Mouse (Mus musculus): ENCODE results near the gene Snx10.
A peak's percentile ranks its signal among the peaks of the same experiment; 100 is the strongest.

Snx10 gene

DNA sequence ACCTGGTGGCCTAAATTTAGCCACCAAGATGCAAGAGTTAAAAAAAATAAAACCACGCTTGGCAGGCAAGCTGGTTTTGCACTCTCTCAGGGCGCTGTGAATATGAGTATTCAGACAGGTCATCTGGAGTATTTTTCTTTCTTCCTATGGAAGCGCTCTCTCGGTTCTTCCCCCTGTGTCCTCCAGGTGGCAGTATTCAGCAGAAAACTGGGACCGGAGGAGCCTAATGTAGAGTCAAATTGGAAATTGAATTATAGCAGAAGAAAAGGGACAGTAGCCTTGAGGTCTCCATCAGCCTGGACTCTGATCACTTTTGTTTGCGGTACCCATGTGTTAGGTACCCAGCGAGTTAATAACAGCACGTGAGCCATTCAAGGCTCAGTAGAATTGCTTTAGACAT, 62.3 kb downstream of the Snx10 start:
- peak; percentile 56 for DNase-seq (ENCODE audit: extremely low spot score)

GRCm38 (mm10) chr6:51587266-51587665, 63.6 kb downstream of the Snx10 start:
- no peak for DNase-seq (ENCODE audit: extremely low spot score)

- DNase-seq (ENCODE audit: extremely low spot score) = no peak
These were observed 67.6 kb downstream of the Snx10 start for GRCm38 (mm10) chr6:51591264-51591663.

GRCm38 (mm10) chr6:51591844-51592243, 68.1 kb downstream of the Snx10 start:
- peak; percentile 27 for DNase-seq (ENCODE audit: extremely low spot score)

GRCm38 (mm10) chr6:51592356-51593115, 68.8 kb downstream of the Snx10 start:
- DNase-seq (ENCODE audit: extremely low spot score) = peak; percentile 91

GRCm38 (mm10) chr6:51593446-51594035, 69.8 kb downstream of the Snx10 start:
- DNase-seq (ENCODE audit: extremely low spot score) = no peak

GRCm38 (mm10) chr6:51594516-51594915, 70.8 kb downstream of the Snx10 start:
- no peak for DNase-seq (ENCODE audit: extremely low spot score)

DNA sequence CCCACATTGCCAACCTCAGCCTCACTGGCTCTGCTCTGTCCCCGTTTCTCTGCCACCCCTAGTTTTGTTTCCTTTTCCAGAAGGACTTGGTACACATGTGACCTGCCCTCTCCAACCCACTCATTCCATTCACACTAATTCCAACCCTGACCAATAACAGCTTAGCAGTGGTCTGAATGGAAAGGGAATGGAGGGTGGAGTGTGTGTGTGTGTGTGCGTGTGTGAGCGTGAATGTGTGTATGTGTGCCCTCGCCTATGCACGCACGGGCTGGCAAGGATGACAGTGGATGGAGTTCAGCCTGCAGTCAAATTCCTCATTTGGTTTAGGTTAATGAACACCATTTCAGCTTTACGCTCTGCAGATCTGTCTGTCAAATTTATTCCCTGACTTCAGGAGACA, 74.4 kb downstream of the Snx10 start:
- no peak for DNase-seq (ENCODE audit: extremely low spot score)

- no peak for DNase-seq (ENCODE audit: extremely low spot score)
These were observed 76.7 kb downstream of the Snx10 start for GRCm38 (mm10) chr6:51600412-51600811.

DNA sequence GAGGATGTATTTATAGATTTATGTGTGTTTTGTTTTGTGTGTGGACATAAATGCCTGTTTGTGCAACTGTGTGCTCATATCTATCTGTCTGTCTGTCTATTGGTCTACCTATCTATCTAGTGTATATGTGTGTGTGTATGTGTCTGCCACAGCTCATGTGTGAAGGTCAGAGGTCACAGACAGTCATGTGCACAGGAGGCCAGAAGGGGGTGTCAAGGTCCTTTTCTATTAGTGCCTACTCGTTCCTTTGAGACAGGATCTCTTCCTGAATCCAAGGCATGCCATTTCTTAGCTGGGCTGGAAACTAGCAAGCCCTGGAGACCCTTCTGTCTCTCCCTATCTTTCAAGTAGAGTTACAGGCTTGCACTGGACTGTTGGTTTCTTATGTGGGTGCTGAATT, 78.6 kb downstream of the Snx10 start:
- DNase-seq (ENCODE audit: extremely low spot score) = no peak

GRCm38 (mm10) chr6:51603691-51604090, 80.0 kb downstream of the Snx10 start:
- no peak for DNase-seq (ENCODE audit: extremely low spot score)

DNA sequence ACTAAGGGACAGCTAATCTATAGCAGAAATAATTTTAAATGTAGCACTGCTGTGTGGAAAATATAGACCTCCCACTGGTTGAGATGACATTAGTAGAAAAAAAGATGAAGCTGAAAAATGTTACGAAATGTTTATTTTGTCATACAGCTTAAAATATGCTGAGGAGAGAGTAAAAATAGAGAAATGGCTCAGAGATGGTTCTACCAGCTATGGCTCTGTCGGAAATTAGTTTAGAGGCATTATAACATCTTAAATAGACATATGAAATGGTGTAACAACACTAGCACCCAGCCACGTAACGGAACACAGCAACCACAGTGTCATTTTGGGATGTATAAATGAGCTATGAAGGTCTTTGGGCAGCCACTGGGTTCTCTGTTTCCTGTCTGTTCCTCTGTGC, 82.5 kb downstream of the Snx10 start:
- no peak for DNase-seq (ENCODE audit: extremely low spot score)

GRCm38 (mm10) chr6:51606803-51607202, 83.1 kb downstream of the Snx10 start:
- no peak for DNase-seq (ENCODE audit: extremely low spot score)

- DNase-seq (ENCODE audit: extremely low spot score) = no peak
These were observed 87.9 kb downstream of the Snx10 start for GRCm38 (mm10) chr6:51611621-51612020.

GRCm38 (mm10) chr6:51612371-51613051, 88.8 kb downstream of the Snx10 start:
- peak; percentile 74 for DNase-seq (ENCODE audit: extremely low spot score)

GRCm38 (mm10) chr6:51613661-51614060, 90.0 kb downstream of the Snx10 start:
- DNase-seq (ENCODE audit: extremely low spot score) = no peak

- no peak for DNase-seq (ENCODE audit: extremely low spot score)
These were observed 103.1 kb downstream of the Snx10 start for GRCm38 (mm10) chr6:51626843-51627242.

DNA sequence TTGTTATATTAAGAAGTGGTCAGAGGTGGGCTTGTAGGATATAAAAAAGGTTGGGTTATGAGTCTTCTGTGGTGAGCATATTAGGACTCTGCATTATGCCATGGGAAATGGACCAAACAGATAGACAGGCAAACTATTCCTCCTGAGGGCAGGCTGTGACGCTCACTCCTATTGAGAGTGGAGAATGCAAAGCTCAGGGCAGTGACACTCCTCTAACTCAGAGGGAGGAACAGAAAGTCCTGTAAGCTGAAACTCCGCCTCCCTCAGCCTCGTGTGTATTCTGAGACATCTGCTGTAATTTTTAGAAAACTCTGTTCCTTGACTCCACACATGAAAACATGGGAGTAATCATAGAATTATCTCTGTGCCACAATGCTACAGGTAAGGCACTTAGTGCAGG, 106.0 kb downstream of the Snx10 start:
- no peak for DNase-seq (ENCODE audit: extremely low spot score)

DNA sequence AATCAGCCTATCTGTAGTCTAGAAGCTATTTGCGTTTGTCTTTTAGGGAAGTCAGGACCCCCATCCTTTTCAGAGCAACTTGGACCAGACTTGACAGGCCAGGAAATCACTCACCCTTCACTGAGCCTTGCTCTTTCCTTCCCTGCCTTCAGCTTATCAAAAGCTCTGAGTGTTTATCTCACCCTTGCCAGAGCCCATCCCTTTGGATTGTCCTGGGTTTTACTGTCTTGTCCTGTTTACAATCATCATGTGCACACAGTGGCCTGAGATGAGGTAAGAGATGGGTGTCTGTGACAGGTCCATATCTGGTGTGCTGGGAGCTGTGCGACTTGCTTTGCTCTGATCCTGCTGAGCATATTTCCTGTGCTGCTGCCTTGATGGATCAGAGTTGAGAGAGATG, 106.5 kb downstream of the Snx10 start:
- no peak for DNase-seq (ENCODE audit: extremely low spot score)

GRCm38 (mm10) chr6:51632928-51633662, 109.4 kb downstream of the Snx10 start:
- DNase-seq (ENCODE audit: extremely low spot score) = no peak

DNA sequence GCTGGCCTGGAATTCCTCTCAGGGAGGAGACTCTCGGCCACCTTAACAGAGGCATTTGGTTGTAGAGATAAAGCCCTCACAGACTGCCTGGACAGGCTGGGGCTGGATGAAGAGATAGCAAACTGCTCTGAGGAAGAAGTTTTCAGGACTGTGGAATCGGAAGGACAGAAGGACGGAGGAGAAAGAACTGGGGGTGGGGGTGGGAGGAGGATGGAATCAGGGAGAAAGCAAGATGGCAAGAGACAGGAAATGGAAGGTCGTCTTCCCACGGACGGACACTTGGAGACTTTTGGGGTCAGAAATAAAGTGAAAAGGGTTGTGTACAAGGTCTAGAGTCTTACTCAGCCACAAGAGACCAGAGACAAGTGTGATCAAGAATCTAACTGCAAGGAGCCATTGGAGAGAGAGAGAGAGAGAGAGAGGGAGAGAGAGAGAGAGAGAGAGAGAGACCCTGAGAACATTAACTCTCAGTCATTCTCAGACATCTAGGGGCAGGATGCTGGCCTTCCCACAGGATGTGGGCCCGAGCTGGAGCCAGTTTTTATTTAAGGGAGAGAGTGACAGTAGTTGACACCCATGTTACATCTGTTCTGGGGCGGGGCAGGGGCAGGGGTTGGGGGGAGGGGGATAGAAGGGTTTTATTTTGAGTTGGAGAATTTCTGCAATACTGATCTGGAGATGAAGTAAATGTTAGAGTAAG, 110.1 kb downstream of the Snx10 start:
- DNase-seq (ENCODE audit: extremely low spot score) = peak; percentile 14
